ENCODE assay signal across 20 mouse cellular contexts in the genomic region with DNA sequence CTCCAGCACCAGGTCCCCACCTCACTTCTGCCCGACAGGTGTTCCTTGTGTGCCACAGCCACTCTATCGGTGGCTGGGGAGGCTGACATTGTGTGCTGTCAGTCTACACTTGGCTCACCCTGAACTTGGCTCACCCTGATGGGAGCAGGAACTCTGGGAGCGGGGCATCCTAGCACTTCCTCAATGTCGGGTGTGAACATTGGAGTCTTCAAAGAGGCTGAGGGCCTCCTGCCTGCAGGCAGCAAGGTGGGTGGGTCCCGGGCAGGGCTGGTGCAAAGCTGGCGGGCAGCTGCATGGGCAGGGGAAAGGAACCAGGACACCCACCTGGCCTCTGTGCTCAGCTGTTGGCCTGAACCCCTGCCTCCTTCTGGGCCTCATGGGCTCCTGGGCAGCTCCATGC.
"Had no signal": no experiment of that assay in that cellular context is flagged by ENCODE, and none has a peak within 500 bp of the region (broad histone marks: within the 10 kb centered on the region; RNA-seq: fewer than 3 reads in every experiment).

No protein-coding gene starts in this region.

- H3K9me3 ChIP-seq: heart, embryonic 10.5 days; hindbrain, embryonic 12.5 days had no signal

- DNase-seq: gastrocnemius, adult 2 months; gastrocnemius, postnatal 10 days; gastrocnemius, postnatal 25 days; heart, adult 18-20 months; heart, postnatal 10 days; heart, postnatal 4 days; kidney, adult 18-20 months; kidney, adult 8-10 months; kidney, postnatal 10 days; kidney, postnatal 25 days; kidney, postnatal 4 days had no signal

- H3K4me2 ChIP-seq: heart, embryonic 12.5 days; hindbrain, embryonic 12.5 days; hindbrain, embryonic 14.5 days had no signal

- H3K4me3 ChIP-seq: gastrocnemius, adult 2 months; heart, embryonic 10.5 days; heart, embryonic 12.5 days; hindbrain, embryonic 10.5 days; hindbrain, embryonic 12.5 days; layer of hippocampus, adult 2 months; left cerebral cortex, adult 2 months had no signal

- H3K27me3 ChIP-seq: hindbrain, embryonic 12.5 days had no signal

- H3K27ac ChIP-seq: gastrocnemius, adult 2 months; heart, embryonic 10.5 days; hindbrain, embryonic 10.5 days; hindbrain, embryonic 12.5 days; hindbrain, embryonic 14.5 days; layer of hippocampus, adult 2 months; left cerebral cortex, adult 2 months; liver, embryonic 14.5 days had no signal

- ATAC-seq: hindbrain, embryonic 16.5 days had no signal

- H3K9ac ChIP-seq: heart, embryonic 12.5 days; hindbrain, embryonic 12.5 days; hindbrain, embryonic 14.5 days; liver, embryonic 14.5 days had no signal

- H3K4me1 ChIP-seq: heart, embryonic 12.5 days; hindbrain, embryonic 10.5 days; hindbrain, embryonic 12.5 days had no signal
